Mouse (Mus musculus): ENCODE data around the gene Nadsyn1. TPM values are rescaled to one million over a fixed set of nuclear protein-coding genes. Genes with fewer than 3 reads are reported as not detected.

Nadsyn1 gene
- polyA plus RNA-seq, 1 experiment, result 5.6 TPM

- no peak overlapping the region for H3ac ChIP-seq (ENCODE audit: control insufficient read depth, insufficient read length, low read depth)
- peaks cover 65% of the 10 kb centered on the region for H3K36me3 ChIP-seq (ENCODE audit: control insufficient read depth, insufficient read depth)
- H3K79me2 ChIP-seq (ENCODE audit: control insufficient read depth, insufficient read depth), result no peaks in the 10 kb centered on the region
- H3K4me3 ChIP-seq (ENCODE audit: insufficient read depth, poor library complexity, severe bottlenecking), result no peak overlapping the region
- H3K79me3 ChIP-seq (ENCODE audit: low read depth), result no peaks in the 10 kb centered on the region
- TF ChIP-seq MYOD1 (IDR thresholded peaks at IDR 0.05; ENCODE audit: control insufficient read depth, insufficient read length, low read depth), result no peak
- TF ChIP-seq CTCF (IDR thresholded peaks at IDR 0.05; ENCODE audit: control insufficient read depth, insufficient read depth, insufficient read length), result no peak
- TF ChIP-seq FOSL1 (IDR thresholded peaks at IDR 0.05; ENCODE audit: insufficient read depth, low read length, poor library complexity, severe bottlenecking), result no peak
- no peak for TF ChIP-seq MAX (IDR thresholded peaks at IDR 0.05)
- no peak for TF ChIP-seq USF1 (IDR thresholded peaks at IDR 0.05; ENCODE audit: low read depth)
- no peak for TF ChIP-seq CEBPB (IDR thresholded peaks at IDR 0.05; ENCODE audit: low read depth)
- no peak for TF ChIP-seq MYOG (IDR thresholded peaks at IDR 0.05; ENCODE audit: control insufficient read depth, extremely low read depth, insufficient read length)
- no peaks in the 10 kb centered on the region for H3K27me3 ChIP-seq (ENCODE audit: control insufficient read depth, insufficient read depth, insufficient read length)
These were observed 18.7 kb upstream of the Nadsyn1 start for GRCm38 (mm10) chr7:143841301-143841700.

DNA sequence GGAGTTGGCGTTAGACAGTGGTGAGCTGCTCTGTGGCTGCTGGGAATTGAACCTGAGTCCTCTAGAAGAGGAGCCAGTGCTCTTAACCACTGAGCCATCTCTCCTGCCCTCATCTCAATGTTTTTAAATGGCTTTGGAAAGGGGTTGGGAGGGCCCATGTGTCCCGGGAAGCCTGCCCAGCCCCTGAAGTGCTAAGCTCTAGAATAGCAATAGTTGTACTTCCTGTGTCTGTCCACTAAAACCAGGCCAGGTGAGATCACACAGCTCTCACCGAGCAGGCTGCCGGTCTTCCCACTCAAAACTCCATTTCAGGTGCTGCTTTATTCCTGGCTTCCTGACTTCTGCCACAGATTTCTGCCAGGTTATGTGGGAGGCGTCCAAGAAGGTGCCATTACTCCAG, 17.5 kb upstream of the Nadsyn1 start:
- no peaks in the 10 kb centered on the region for H3K79me2 ChIP-seq (ENCODE audit: control insufficient read depth, insufficient read depth)
- TF ChIP-seq MYOD1 (IDR thresholded peaks at IDR 0.05; ENCODE audit: control insufficient read depth, insufficient read length, low read depth) (no peak), MAX (IDR thresholded peaks at IDR 0.05) (no peak), MYOG (IDR thresholded peaks at IDR 0.05; ENCODE audit: control insufficient read depth, extremely low read depth, insufficient read length) (no peak)
- peaks cover 63% of the 10 kb centered on the region for H3K36me3 ChIP-seq (ENCODE audit: control insufficient read depth, insufficient read depth)
- H3K79me3 ChIP-seq (ENCODE audit: low read depth), result no peaks in the 10 kb centered on the region
- H3ac ChIP-seq (ENCODE audit: control insufficient read depth, insufficient read length, low read depth), result no peak overlapping the region
- no peak overlapping the region for H3K4me3 ChIP-seq (ENCODE audit: insufficient read depth, poor library complexity, severe bottlenecking)
- no peaks in the 10 kb centered on the region for H3K27me3 ChIP-seq (ENCODE audit: control insufficient read depth, insufficient read depth, insufficient read length)

DNA sequence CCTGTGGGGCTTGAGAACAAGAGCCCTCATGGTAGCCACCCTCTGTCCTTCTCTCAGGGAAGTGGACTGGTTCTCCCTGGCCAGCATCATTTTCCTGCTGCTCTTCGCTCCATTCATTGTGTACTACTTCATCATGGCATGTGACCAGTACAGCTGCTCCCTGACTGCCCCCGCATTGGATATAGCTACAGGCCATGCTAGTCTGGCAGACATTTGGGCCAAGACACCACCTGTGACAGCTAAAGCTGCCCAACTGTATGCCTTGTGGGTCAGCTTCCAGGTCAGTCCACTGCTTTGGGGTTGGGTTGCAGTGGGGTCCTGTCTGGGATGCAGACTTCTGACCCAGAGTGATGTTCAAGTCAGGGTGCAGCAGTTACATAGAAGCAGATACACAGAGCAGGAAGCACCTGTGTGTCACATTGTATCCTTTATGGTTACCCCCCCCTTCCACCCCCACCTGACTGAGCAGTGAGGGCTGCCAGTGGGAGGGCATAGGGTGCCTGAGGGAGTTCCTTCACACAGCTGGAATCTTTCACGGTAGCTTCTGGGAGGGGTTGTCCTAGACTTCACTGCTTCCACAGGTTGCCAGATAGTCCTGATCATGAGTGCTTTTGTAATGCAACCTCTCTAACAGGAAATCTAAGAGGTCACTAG, 15.2 kb upstream of the Nadsyn1 start:
- TF ChIP-seq CEBPB (IDR thresholded peaks at IDR 0.05; ENCODE audit: low read depth) (no peak), MYOG (IDR thresholded peaks at IDR 0.05; ENCODE audit: control insufficient read depth, extremely low read depth, insufficient read length) (no peak), FOSL1 (IDR thresholded peaks at IDR 0.05; ENCODE audit: insufficient read depth, low read length, poor library complexity, severe bottlenecking) (no peak), USF1 (IDR thresholded peaks at IDR 0.05; ENCODE audit: low read depth) (no peak), CTCF (IDR thresholded peaks at IDR 0.05; ENCODE audit: control insufficient read depth, insufficient read depth, insufficient read length) (no peak), MAX (IDR thresholded peaks at IDR 0.05) (no peak), MYOD1 (IDR thresholded peaks at IDR 0.05; ENCODE audit: control insufficient read depth, insufficient read length, low read depth) (no peak)
- Histone ChIP-seq H3K4me3 (ENCODE audit: insufficient read depth, poor library complexity, severe bottlenecking) (no peak overlapping the region), H3K27me3 (ENCODE audit: control insufficient read depth, insufficient read depth, insufficient read length) (no peaks in the 10 kb centered on the region), H3K79me3 (ENCODE audit: low read depth) (peaks cover 3% of the 10 kb centered on the region), H3ac (ENCODE audit: control insufficient read depth, insufficient read length, low read depth) (no peak overlapping the region), H3K36me3 (ENCODE audit: control insufficient read depth, insufficient read depth) (peaks cover 46% of the 10 kb centered on the region), H3K79me2 (ENCODE audit: control insufficient read depth, insufficient read depth) (peaks cover under 1% of the 10 kb centered on the region)

- Histone ChIP-seq H3K36me3 (ENCODE audit: control insufficient read depth, insufficient read depth) (peaks cover 31% of the 10 kb centered on the region), H3ac (ENCODE audit: control insufficient read depth, insufficient read length, low read depth) (no peak overlapping the region), H3K79me3 (ENCODE audit: low read depth) (peaks cover 8% of the 10 kb centered on the region), H3K79me2 (ENCODE audit: control insufficient read depth, insufficient read depth) (peaks cover 27% of the 10 kb centered on the region), H3K4me3 (ENCODE audit: insufficient read depth, poor library complexity, severe bottlenecking) (no peak overlapping the region), H3K27me3 (ENCODE audit: control insufficient read depth, insufficient read depth, insufficient read length) (no peaks in the 10 kb centered on the region)
- TF ChIP-seq MYOD1 (IDR thresholded peaks at IDR 0.05; ENCODE audit: control insufficient read depth, insufficient read length, low read depth) (no peak), USF1 (IDR thresholded peaks at IDR 0.05; ENCODE audit: low read depth) (no peak), MYOG (IDR thresholded peaks at IDR 0.05; ENCODE audit: control insufficient read depth, extremely low read depth, insufficient read length) (no peak), CEBPB (IDR thresholded peaks at IDR 0.05; ENCODE audit: low read depth) (no peak)
These were observed 12.3 kb upstream of the Nadsyn1 start for GRCm38 (mm10) chr7:143834972-143835371.

DNA sequence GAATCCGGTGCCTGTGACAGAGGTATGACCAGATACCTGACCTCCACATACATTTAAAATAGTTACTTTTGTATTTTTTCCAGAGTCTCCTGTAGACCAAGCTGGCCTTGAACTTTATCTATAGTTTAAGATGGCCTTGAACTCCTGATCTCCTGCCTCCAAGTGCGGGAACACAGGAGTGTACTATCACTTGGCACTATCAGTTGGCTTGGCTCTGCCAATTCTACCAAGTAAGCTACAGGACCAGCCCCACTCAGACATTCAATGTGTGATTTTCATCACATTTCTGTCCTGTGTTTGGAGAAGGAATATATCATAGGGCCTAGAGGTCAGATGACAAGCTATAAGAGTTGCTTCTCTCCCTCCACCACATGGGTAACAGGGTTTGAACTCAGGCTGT, 11.7 kb upstream of the Nadsyn1 start:
- H3K79me3 ChIP-seq (ENCODE audit: low read depth), result peaks cover 8% of the 10 kb centered on the region
- no peak overlapping the region for H3K4me3 ChIP-seq (ENCODE audit: insufficient read depth, poor library complexity, severe bottlenecking)
- peaks cover 27% of the 10 kb centered on the region for H3K79me2 ChIP-seq (ENCODE audit: control insufficient read depth, insufficient read depth)
- no peak for TF ChIP-seq CTCF (IDR thresholded peaks at IDR 0.05; ENCODE audit: control insufficient read depth, insufficient read depth, insufficient read length)
- TF ChIP-seq MAX (IDR thresholded peaks at IDR 0.05), result no peak
- TF ChIP-seq USF1 (IDR thresholded peaks at IDR 0.05; ENCODE audit: low read depth), result no peak
- peaks cover 25% of the 10 kb centered on the region for H3K36me3 ChIP-seq (ENCODE audit: control insufficient read depth, insufficient read depth)
- no peak overlapping the region for H3ac ChIP-seq (ENCODE audit: control insufficient read depth, insufficient read length, low read depth)
- no peaks in the 10 kb centered on the region for H3K27me3 ChIP-seq (ENCODE audit: control insufficient read depth, insufficient read depth, insufficient read length)

DNA sequence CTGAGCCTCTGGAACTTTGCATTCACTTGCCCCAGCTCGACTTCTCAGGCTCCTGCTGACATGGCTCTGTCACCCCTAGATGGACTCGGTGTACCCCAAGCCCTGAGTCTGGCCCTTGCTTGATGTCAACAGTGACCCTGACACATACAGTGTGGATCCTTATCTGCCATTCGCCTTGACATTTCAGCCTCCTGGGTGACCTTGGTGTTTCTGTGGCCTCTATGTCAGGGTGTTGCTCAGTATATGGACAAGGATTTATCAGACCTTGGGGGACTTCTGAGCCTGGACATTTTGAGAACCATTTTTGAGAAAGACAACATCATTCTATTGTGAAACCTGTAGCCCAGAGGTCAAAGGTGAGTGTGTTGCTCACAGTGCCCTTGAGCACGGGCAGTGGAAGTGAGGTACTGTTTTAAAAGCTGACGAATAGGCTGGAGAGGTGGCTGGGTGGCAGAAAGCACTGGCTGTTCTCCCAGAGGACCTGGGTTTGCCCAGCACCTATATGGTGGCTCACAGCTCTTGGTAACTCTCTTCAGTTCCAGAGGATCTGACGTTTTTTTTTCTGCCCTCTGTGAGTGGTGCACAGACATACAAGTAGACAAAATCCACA, 11.0 kb upstream of the Nadsyn1 start:
- H3K79me2 ChIP-seq (ENCODE audit: control insufficient read depth, insufficient read depth), result peaks cover 27% of the 10 kb centered on the region
- peaks cover 22% of the 10 kb centered on the region for H3K36me3 ChIP-seq (ENCODE audit: control insufficient read depth, insufficient read depth)
- H3K79me3 ChIP-seq (ENCODE audit: low read depth), result peaks cover 8% of the 10 kb centered on the region
- H3K4me3 ChIP-seq (ENCODE audit: insufficient read depth, poor library complexity, severe bottlenecking), result no peak overlapping the region
- no peak for TF ChIP-seq CTCF (IDR thresholded peaks at IDR 0.05; ENCODE audit: control insufficient read depth, insufficient read depth, insufficient read length)
- TF ChIP-seq MYOD1 (IDR thresholded peaks at IDR 0.05; ENCODE audit: control insufficient read depth, insufficient read length, low read depth), result no peak
- TF ChIP-seq FOSL1 (IDR thresholded peaks at IDR 0.05; ENCODE audit: insufficient read depth, low read length, poor library complexity, severe bottlenecking), result no peak
- no peak for TF ChIP-seq MAX (IDR thresholded peaks at IDR 0.05)
- no peak for TF ChIP-seq MYOG (IDR thresholded peaks at IDR 0.05; ENCODE audit: control insufficient read depth, extremely low read depth, insufficient read length)
- no peak for TF ChIP-seq USF1 (IDR thresholded peaks at IDR 0.05; ENCODE audit: low read depth)
- TF ChIP-seq CEBPB (IDR thresholded peaks at IDR 0.05; ENCODE audit: low read depth), result no peak
- no peaks in the 10 kb centered on the region for H3K27me3 ChIP-seq (ENCODE audit: control insufficient read depth, insufficient read depth, insufficient read length)
- H3ac ChIP-seq (ENCODE audit: control insufficient read depth, insufficient read length, low read depth), result no peak overlapping the region
